Mouse (Mus musculus): ENCODE results near the gene C9.

Gene C9

GRCm38 (mm10) chr15:6445135-6445534 lies at the start of gene C9:
Gene C9 (plus strand): TSS chr15:6445327.
- no peak for DNase-seq (ENCODE audit: low spot score)

- no peak for DNase-seq (ENCODE audit: low spot score)
Measured at GRCm38 (mm10) chr15:6398211-6398610, 46.9 kb upstream of the C9 start.

- no peak for DNase-seq (ENCODE audit: low spot score)
Measured at GRCm38 (mm10) chr15:6398881-6399280, 46.2 kb upstream of the C9 start.

- no peak for DNase-seq (ENCODE audit: low spot score)
Measured at GRCm38 (mm10) chr15:6400115-6400514, 45.0 kb upstream of the C9 start.

- no peak for DNase-seq (ENCODE audit: low spot score)
Measured at GRCm38 (mm10) chr15:6402433-6402832, 42.7 kb upstream of the C9 start.

GRCm38 (mm10) chr15:6404172-6404571 lies 41.0 kb upstream of the C9 start:
- no peak for DNase-seq (ENCODE audit: low spot score)

GRCm38 (mm10) chr15:6406771-6407170 lies 38.4 kb upstream of the C9 start:
- DNase-seq (ENCODE audit: low spot score), result no peak

GRCm38 (mm10) chr15:6409031-6409430 lies 36.1 kb upstream of the C9 start:
- no peak for DNase-seq (ENCODE audit: low spot score)

GRCm38 (mm10) chr15:6410161-6410560 lies 35.0 kb upstream of the C9 start:
- DNase-seq (ENCODE audit: low spot score), result no peak

- DNase-seq (ENCODE audit: low spot score), result peak; percentile 29
Measured at GRCm38 (mm10) chr15:6411334-6411733, 33.8 kb upstream of the C9 start.

GRCm38 (mm10) chr15:6415317-6415716 lies 29.8 kb upstream of the C9 start:
- no peak for DNase-seq (ENCODE audit: low spot score)

GRCm38 (mm10) chr15:6431777-6432176 lies 13.3 kb upstream of the C9 start:
- DNase-seq (ENCODE audit: low spot score), result no peak

GRCm38 (mm10) chr15:6432411-6432810 lies 12.7 kb upstream of the C9 start:
- no peak for DNase-seq (ENCODE audit: low spot score)

- no peak for DNase-seq (ENCODE audit: low spot score)
Measured at GRCm38 (mm10) chr15:6435281-6435680, 9.8 kb upstream of the C9 start.

GRCm38 (mm10) chr15:6435773-6436172 lies 9.4 kb upstream of the C9 start:
- peak; percentile 50 for DNase-seq (ENCODE audit: low spot score)

GRCm38 (mm10) chr15:6438685-6439084 lies 6.4 kb upstream of the C9 start:
- peak; percentile 24 for DNase-seq (ENCODE audit: low spot score)

GRCm38 (mm10) chr15:6444452-6444851 lies 675 bp upstream of the C9 start:
- no peak for DNase-seq (ENCODE audit: low spot score)

- no peak for DNase-seq (ENCODE audit: low spot score)
Measured at GRCm38 (mm10) chr15:6446181-6446580, 1.1 kb downstream of the C9 start.

- DNase-seq (ENCODE audit: low spot score), result no peak
Measured at GRCm38 (mm10) chr15:6448892-6449291, 3.8 kb downstream of the C9 start.

GRCm38 (mm10) chr15:6454461-6454860 lies 9.3 kb downstream of the C9 start:
- no peak for DNase-seq (ENCODE audit: low spot score)

GRCm38 (mm10) chr15:6461381-6461780 lies 16.3 kb downstream of the C9 start:
- DNase-seq (ENCODE audit: low spot score), result no peak

GRCm38 (mm10) chr15:6463361-6463923 lies 18.3 kb downstream of the C9 start:
- DNase-seq (ENCODE audit: low spot score), result no peak

- no peak for DNase-seq (ENCODE audit: low spot score)
Measured at GRCm38 (mm10) chr15:6466995-6467394, 21.9 kb downstream of the C9 start.

- no peak for DNase-seq (ENCODE audit: low spot score)
Measured at GRCm38 (mm10) chr15:6468845-6469244, 23.7 kb downstream of the C9 start.

- DNase-seq (ENCODE audit: low spot score), result no peak
Measured at GRCm38 (mm10) chr15:6469384-6469783, 24.3 kb downstream of the C9 start.

Data from lung, postnatal 25 days (tissue).